Mouse (Mus musculus) hindbrain, embryonic 14.5 days (tissue): ENCODE data around the gene Carmil1. TPM values are rescaled to one million over a fixed set of nuclear protein-coding genes. Genes with fewer than 3 reads are reported as not detected.

Source experiments
- ATAC-seq: fragments of 200-750 bp; cut with Nextera tagmentation; 2 replicates; pipeline ENCODE4 v1.8.0; 2017; ENCODE audit warnings: moderate number of reproducible peaks, mild to moderate bottlenecking, moderate TSS enrichment, moderate library complexity; ENCODE audit not compliant: low FRiP score
- DNase-seq: peaks from one replicate; pipeline ENCODE4 v3.0.0-alpha.2; 2015; ENCODE audit warnings: low spot score
- H3K27ac ChIP-seq: fragments of 300-500 bp; sonication (generic); 2 replicates; pipeline ENCODE4 v1.5.1; 2014; ENCODE audit warnings: mild to moderate bottlenecking, moderate library complexity
- H3K27me3 ChIP-seq: fragments of 300-500 bp; sonication (generic); 2 replicates; pipeline ENCODE4 v1.6.1; 2014; ENCODE audit warnings: mild to moderate bottlenecking, low read length, mixed read lengths; ENCODE audit not compliant: control insufficient read depth, insufficient read depth
- H3K36me3 ChIP-seq: fragments of 300-500 bp; sonication (generic); replicated peaks from 2 replicates; pipeline ENCODE4 v1.6.1; 2014; ENCODE audit not compliant: control insufficient read depth, insufficient read depth
- H3K4me1 ChIP-seq: fragments of 300-500 bp; sonication (generic); replicated peaks from 2 replicates; pipeline ENCODE4 v1.6.1; 2014; ENCODE audit warnings: antibody characterized with exemption, low read length, mixed read lengths; ENCODE audit not compliant: control insufficient read depth, insufficient read depth
- H3K4me2 ChIP-seq: fragments of 300-500 bp; sonication (generic); replicated peaks from 2 replicates; pipeline ENCODE4 v1.6.1; 2014; ENCODE audit warnings: mild to moderate bottlenecking, moderate library complexity
- H3K4me3 ChIP-seq: fragments of 300-500 bp; sonication (generic); replicated peaks from 2 replicates; pipeline ENCODE4 v1.5.1; 2014; ENCODE audit warnings: mild to moderate bottlenecking, low read length
- H3K9ac ChIP-seq: fragments of 300-500 bp; sonication (generic); 2 replicates; pipeline ENCODE4 v1.6.1; 2014
- H3K9me3 ChIP-seq: fragments of 300-500 bp; sonication (generic); 2 replicates; pipeline ENCODE4 v1.6.1; 2016; ENCODE audit warnings: low read length; ENCODE audit not compliant: control insufficient read depth
- WGBS: fragments of 180-500 bp; shearing (Covaris S2); extraction: QIAGEN DNeasy Blood & Tissue Kit; methylation state at CpG from one replicate; pipeline ENCODE4 v1.1.7; 2014; 5-methylcytosine and 5-hydroxymethylcytosine counted together
- polyA plus RNA-seq: library from polyadenylated mRNA; unstranded; fragments of >200 nt; fragmentation: Nextera tagmentation; extraction: Ambion mirVana; gene quantifications from 2 replicates; pipeline ENCODE4 v1.2.1, GENCODE M21; 2014

The Carmil1 gene
- polyA plus RNA-seq, 1 experiment from 2014 or later = 38.7 TPM

DNA sequence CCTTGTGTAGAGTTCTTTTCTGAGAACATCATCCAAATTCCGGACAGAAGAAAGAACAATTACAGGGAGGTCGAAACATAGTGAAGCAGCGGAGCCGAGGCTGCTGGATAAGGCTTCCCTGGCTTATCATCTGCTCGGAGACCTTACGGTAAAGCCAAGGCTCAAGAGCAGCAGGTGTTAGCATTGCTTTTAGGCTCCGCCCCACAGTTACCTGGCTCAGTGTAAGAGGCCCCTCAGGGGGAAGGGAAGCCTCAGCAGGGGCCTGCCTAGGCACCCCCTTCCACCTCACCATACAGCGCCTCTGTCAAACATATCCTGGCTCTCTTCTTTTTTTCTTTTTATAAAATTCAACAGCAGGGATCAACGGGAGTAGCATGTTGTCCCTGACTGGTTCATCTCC is 286.6 kb downstream of the Carmil1 start:
- DNase-seq (no peak), ATAC-seq (no peak)
- Histone ChIP-seq H3K4me2 (no peak overlapping the region), H3K9ac (no peak overlapping the region), H3K36me3 (no peaks in the 10 kb centered on the region), H3K9me3 (no peaks in the 10 kb centered on the region), H3K4me1 (no peaks in the 10 kb centered on the region), H3K27me3 (peaks cover 23% of the 10 kb centered on the region), H3K4me3 (no peak overlapping the region), H3K27ac (no peak overlapping the region)
- 13% methylated on average over 9 of the region's 9 CpGs for WGBS

GRCm38 (mm10) chr13:23990928-23991327 is 289.7 kb downstream of the Carmil1 start, which contains the start of gene Scgn:
Gene Scgn, minus strand, starts transcription at chr13:23991214.
- Histone ChIP-seq H3K9ac (no peak within 1 kb of the TSS), H3K27ac (no peak within 1 kb of the TSS)

GRCm38 (mm10) chr13:23990451-23990850 is 290.1 kb downstream of the Carmil1 start:
- H3K4me3 ChIP-seq = peak overlapping the region; percentile 20; the same call in 1 of the 2 replicates
- 30% methylated on average over 5 of the region's 5 CpGs for WGBS
- H3K4me1 ChIP-seq = no peaks in the 10 kb centered on the region
- ATAC-seq (no peak), DNase-seq (no peak)
- no peaks in the 10 kb centered on the region for H3K36me3 ChIP-seq
- H3K9me3 ChIP-seq = no peaks in the 10 kb centered on the region
- H3K27me3 ChIP-seq = peaks cover 23% of the 10 kb centered on the region
- H3K9ac ChIP-seq = no peak overlapping the region
- H3K4me2 ChIP-seq = peak overlapping the region; percentile 52
- H3K27ac ChIP-seq = no peak overlapping the region

More at GRCm38 (mm10) chr13:23990928-23991327, 289.7 kb downstream of the Carmil1 start, which contains the start of gene Scgn:
- DNase-seq (peak; percentile 69), ATAC-seq (peak; percentile 53; the same call in 1 of the 2 replicates)
- Histone ChIP-seq H3K9me3 (no peaks in the 10 kb centered on the region), H3K4me2 (peak within 1 kb of the TSS; percentile 52), H3K36me3 (no peaks in the 10 kb centered on the region), H3K4me1 (no peaks in the 10 kb centered on the region), H3K27me3 (peaks cover 23% of the 10 kb centered on the region), H3K4me3 (peak within 1 kb of the TSS; percentile 20)
- WGBS = under 1% methylated on average over 20 of the region's 20 CpGs

GRCm38 (mm10) chr13:23985130-23985529 is 295.5 kb downstream of the Carmil1 start:
- WGBS = 44% methylated on average over 3 of the region's 3 CpGs
- no peak for DNase-seq
- Histone ChIP-seq H3K9ac (no peak overlapping the region), H3K4me1 (no peaks in the 10 kb centered on the region), H3K9me3 (no peaks in the 10 kb centered on the region), H3K27ac (no peak overlapping the region), H3K36me3 (no peaks in the 10 kb centered on the region), H3K27me3 (no peaks in the 10 kb centered on the region), H3K4me2 (no peak overlapping the region), H3K4me3 (no peak overlapping the region)
- ATAC-seq = no peak

DNA sequence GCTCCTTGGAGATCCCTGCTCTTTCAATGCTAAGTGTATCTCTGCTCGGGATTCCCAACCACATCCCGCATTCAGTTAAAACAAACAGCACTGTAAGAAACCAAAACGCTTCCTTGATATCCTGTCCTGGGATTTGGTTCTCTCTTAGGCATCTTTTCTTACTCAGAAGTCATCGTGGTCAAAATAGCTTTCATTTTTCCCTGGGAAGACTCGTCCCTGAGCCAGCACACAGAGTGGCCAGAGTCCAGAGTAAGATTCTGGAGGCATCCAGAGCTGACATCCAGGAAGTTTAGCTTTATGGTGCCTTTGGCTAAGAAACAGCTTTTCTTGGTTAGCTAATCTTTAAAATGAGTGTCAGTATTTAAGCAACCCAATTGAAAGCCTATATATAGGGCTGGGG is 308.3 kb downstream of the Carmil1 start:
- no peaks in the 10 kb centered on the region for H3K4me1 ChIP-seq
- no peak overlapping the region for H3K4me3 ChIP-seq
- H3K9me3 ChIP-seq = no peaks in the 10 kb centered on the region
- H3K9ac ChIP-seq = no peak overlapping the region
- H3K36me3 ChIP-seq = no peaks in the 10 kb centered on the region
- whole genome bisulfite sequencing = 70% methylated on average over 5 of the region's 5 CpGs
- no peak for DNase-seq
- no peak for ATAC-seq
- H3K4me2 ChIP-seq = no peak overlapping the region
- no peaks in the 10 kb centered on the region for H3K27me3 ChIP-seq
- H3K27ac ChIP-seq = no peak overlapping the region

DNA sequence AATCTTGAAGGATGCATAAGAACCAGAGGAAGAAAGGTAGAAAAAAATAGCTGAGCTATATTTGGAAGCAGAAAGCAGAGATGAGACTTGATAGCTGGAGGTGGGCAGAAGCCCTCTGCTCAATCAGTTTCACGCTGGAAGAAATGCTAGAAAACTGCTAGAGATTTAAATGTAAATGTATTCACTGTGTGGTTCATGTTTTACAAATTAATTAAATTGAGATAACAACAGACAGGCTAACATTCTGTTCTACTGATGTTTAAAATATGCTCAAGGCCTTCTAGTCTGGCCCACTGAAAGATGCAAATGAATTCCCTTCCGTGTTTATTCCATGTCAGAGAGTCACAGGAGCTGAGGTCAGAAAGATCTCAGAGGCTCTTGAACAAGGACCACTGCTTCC is 308.7 kb downstream of the Carmil1 start:
- Histone ChIP-seq H3K27me3 (no peaks in the 10 kb centered on the region), H3K27ac (no peak overlapping the region), H3K36me3 (no peaks in the 10 kb centered on the region), H3K9me3 (no peaks in the 10 kb centered on the region), H3K9ac (no peak overlapping the region), H3K4me2 (no peak overlapping the region), H3K4me1 (no peaks in the 10 kb centered on the region), H3K4me3 (no peak overlapping the region)
- DNase-seq (no peak), ATAC-seq (no peak)
- WGBS = 54% methylated on average over 2 of the region's 2 CpGs

- Histone ChIP-seq H3K9me3 (no peaks in the 10 kb centered on the region), H3K4me1 (no peaks in the 10 kb centered on the region), H3K9ac (no peak overlapping the region), H3K27ac (no peak overlapping the region), H3K36me3 (no peaks in the 10 kb centered on the region), H3K4me2 (no peak overlapping the region), H3K4me3 (no peak overlapping the region), H3K27me3 (no peaks in the 10 kb centered on the region)
- DNase-seq = no peak
- ATAC-seq = no peak
- WGBS = 91% methylated on average over 2 of the region's 2 CpGs
Measured at GRCm38 (mm10) chr13:23964909-23965308, 315.7 kb downstream of the Carmil1 start.

Other genes with a start within 250 kb of the Carmil1 start
- gene Cmah, start 46.6 kb upstream of the Carmil1 start, polyA plus RNA-seq = 0.05 and 0.32 TPM in 2 replicates